Comparison of ENCODE assay signal across 8 mouse cellular contexts in genomic region chr7:123123665-123124298, GRCm38 (mm10). TPM values are rescaled to one million over a fixed set of nuclear protein-coding genes. Genes with fewer than 3 reads are reported as not detected.
DNase-seq lines count a peak whose midpoint lies in the region; ATAC-seq lines count a peak whose summit lies in the region.

Gene Tnrc6a (plus strand): TSS chr7:123123885.

- peak; percentile 96 for ATAC-seq in hindbrain, embryonic 11.5 days (ENCODE audit: low FRiP score)

- H3K27me3 ChIP-seq in hindbrain, embryonic 11.5 days (ENCODE audit: control insufficient read depth, insufficient read depth, low read length) = no peaks in the 10 kb centered on the region

- H3K4me3 ChIP-seq in hindbrain, embryonic 11.5 days (ENCODE audit: low read depth, low read length) = peak within 1 kb of the TSS; percentile 99

- peak within 1 kb of the TSS; percentile 97 for H3K27ac ChIP-seq in hindbrain, embryonic 11.5 days (ENCODE audit: low read depth, low read length)

- H3K36me3 ChIP-seq in hindbrain, embryonic 11.5 days (ENCODE audit: control insufficient read depth, insufficient read depth, low read length) = no peaks in the 10 kb centered on the region

- H3K9ac ChIP-seq in hindbrain, embryonic 11.5 days (ENCODE audit: low read depth, low read length) = peak within 1 kb of the TSS; percentile 98

- H3K4me2 ChIP-seq in hindbrain, embryonic 11.5 days (replicated peaks; ENCODE audit: low read depth, low read length) = peak within 1 kb of the TSS; percentile 60

- under 1% methylated on average over 48 of the region's 55 CpGs for WGBS in hindbrain, embryonic 11.5 days

- no peaks in the 10 kb centered on the region for H3K9me3 ChIP-seq in hindbrain, embryonic 11.5 days (ENCODE audit: control insufficient read depth, low read length)

- H3K4me1 ChIP-seq in hindbrain, embryonic 11.5 days (replicated peaks; ENCODE audit: control insufficient read depth, insufficient read depth, low read length) = no peaks in the 10 kb centered on the region

- peak; percentile 93 for DNase-seq in MN1 (ENCODE audit: low spot score)
- peak; percentile 94 for DNase-seq in cerebellum, adult 9-10 months
- peak; percentile 78 to 92 for DNase-seq in frontal cortex, adult 2 months (ENCODE audit: extremely low spot score in 1 of 2, low spot score in 1 of 2)
- peak; percentile 95 for DNase-seq in hindbrain, embryonic 11.5 days (ENCODE audit: low spot score)
- peak; percentile 91 to 93 for DNase-seq in layer of hippocampus, postnatal 10 days (ENCODE audit: low spot score in 2 of 2)
- peak; percentile 95 for DNase-seq in lung, postnatal 10 days
- DNase-seq in ovary, postnatal 36 days (ENCODE audit: low spot score) = peak; percentile 93
- peak; percentile 94 for DNase-seq in thymus, postnatal 25 days

RNA-seq across cellular contexts. Expression of gene Tnrc6a, which starts in this region (rescaled TPM):
- 60.2 and 60.7 TPM in 2 replicates for polyA plus RNA-seq in frontal cortex, adult 2 months (2012; rRNA removed)
- 44.0 and 61.3 TPM in 2 replicates for polyA plus RNA-seq in hindbrain, embryonic 11.5 days (2014; fragmentation: Nextera tagmentation; extraction: Ambion mirVana)
- 10 to 100 TPM; 58.4 to 58.8 TPM for total RNA-seq in layer of hippocampus, postnatal 10 days (2021)

Comparison
In these comparisons a context has a peak if more than half of its experiments do, and no peak if none do; other contexts are left out.
1. Peak in every context shown above with its lines: DNase-seq, ATAC-seq, H3K4me3 ChIP-seq and H3K27ac ChIP-seq.